Mouse (Mus musculus) spleen, adult 2 months (tissue): ENCODE results near the gene Rpl38.

Experiments used
- CTCF ChIP-seq: fragments of 200-500 bp; IDR thresholded peaks from 2 replicates; pipeline ENCODE4 v1.5.1; 2011; ENCODE audit warnings: mild to moderate bottlenecking, inconsistent platforms; ENCODE audit not compliant: insufficient read depth, insufficient read length, insufficient replicate concordance; ENCODE audit errors: extremely low read depth
- POLR2A ChIP-seq: fragments of 200-500 bp; IDR thresholded peaks from 2 replicates; pipeline ENCODE4 v1.6.1; 2011; ENCODE audit warnings: low read depth, low read length, inconsistent platforms

GRCm38 (mm10) chr11:114715531-114715930, 47.2 kb downstream of the Rpl38 start:
- no peak for TF ChIP-seq POLR2A
- TF ChIP-seq CTCF: no peak
